Mouse (Mus musculus): ENCODE results near the gene Nhsl1.

GRCm38 (mm10) chr10:18404679-18405078, 85.9 kb downstream of the Nhsl1 start:
- TF ChIP-seq CTCF (IDR thresholded peaks at IDR 0.05; ENCODE audit: control insufficient read depth, insufficient read depth, insufficient replicate concordance, low read depth, low read length), result no peak
- TF ChIP-seq POLR2A (IDR thresholded peaks at IDR 0.05; ENCODE audit: control insufficient read depth, low read depth, low read length), result no peak

Data from testis, adult 2 months (tissue).